Mouse (Mus musculus) heart, postnatal 4 days (tissue): ENCODE data around the gene Rnf8. TPM values are rescaled to one million over a fixed set of nuclear protein-coding genes. Genes with fewer than 3 reads are reported as not detected.

Source experiments
- DNase-seq: peaks from one replicate; pipeline ENCODE4 v3.0.0; 2021
- microRNA-seq, 2 experiments: library from miRNA; unstranded; fragments of <30 nt; microRNA quantifications; one replicate each; pipeline ENCODE4 v1.2.0; 2021 to 2022
- total RNA-seq, 2 experiments: library from RNA; stranded (reverse); gene quantifications; 2 replicates each; pipeline ENCODE4 v1.2.3; 2021

Gene Rnf8
- total RNA-seq, 2 experiments from 2014 or later: 24.7 to 28.6 TPM

DNA sequence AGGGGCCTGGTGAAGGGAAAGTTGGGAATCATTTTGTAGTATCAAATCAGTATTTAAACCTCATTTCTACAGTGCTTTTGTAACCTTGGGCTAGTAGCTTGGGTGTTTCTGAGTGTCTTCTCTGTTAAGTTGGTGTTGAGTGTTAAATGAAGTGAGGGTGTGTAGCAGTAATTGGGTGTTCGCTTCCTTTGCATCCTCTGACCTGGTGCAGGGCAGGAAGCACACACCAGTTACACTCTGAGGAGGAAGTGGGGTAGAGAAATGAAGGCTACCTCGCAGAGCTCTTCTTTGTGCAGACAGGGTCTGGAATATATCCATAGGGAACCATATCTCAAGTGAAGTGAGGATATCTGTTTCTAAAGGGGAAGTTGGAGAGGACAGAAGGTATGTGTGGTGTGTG is 66.3 kb downstream of the Rnf8 start:
- DNase-seq: no peak

DNA sequence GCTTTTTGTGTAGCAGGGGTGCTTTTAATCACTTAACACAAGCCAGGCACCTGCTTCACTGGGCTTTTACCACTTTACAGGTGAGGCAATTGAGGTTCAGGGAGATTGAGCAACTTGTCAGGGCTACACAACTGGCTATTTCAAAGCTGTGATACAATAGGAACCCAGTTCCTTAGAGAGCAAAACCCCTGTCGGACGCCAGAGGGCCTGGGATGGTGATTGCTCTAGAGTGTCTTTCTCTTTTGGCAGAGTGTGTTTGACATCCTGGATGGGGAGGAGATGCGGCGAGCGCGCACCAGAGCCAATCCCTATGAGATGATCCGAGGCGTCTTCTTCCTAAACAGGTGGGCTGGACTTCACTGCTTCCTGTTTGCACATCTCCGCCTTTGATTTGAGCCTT is 67.1 kb downstream of the Rnf8 start:
- no peak for DNase-seq

DNA sequence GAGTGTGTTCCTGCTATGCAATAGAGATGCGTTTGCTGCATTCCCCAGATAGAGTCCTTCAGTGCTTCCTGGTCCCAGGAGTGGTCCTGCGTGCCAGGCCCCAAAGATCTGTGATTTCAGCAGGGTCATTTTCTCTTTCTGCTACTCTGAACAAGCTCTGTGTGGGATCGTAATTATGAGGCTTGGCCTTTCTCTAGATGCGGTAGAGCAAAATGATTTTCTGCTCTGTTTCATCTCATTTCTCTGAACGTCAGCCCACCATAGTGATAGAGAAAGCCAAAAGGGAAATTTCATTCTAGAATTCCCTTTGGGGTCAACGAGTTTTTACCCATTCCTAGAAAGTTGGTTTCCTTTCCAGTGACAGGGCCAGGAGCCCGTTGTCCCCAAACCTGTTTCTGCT is 67.7 kb downstream of the Rnf8 start:
- DNase-seq: no peak

DNA sequence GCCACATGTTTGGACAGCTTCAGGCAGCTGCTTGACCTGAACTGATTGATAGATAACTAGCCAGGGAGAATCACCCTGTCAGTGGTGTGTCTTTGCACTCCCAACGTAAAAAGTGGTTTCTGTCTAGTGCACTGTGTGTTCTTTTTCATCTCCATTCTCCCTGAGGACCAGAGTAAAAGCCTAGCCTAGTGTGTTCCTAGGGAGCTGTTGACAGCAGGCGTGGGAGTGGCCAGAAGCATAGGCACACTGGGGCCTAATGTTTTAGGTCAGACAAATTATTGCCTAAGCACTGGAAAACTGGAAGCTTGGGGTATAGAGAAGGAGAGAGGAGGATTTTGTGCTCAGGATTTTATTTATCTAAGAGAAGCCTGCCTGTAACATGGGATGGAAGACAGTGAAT is 68.5 kb downstream of the Rnf8 start:
- peak; percentile 28 for DNase-seq

DNA sequence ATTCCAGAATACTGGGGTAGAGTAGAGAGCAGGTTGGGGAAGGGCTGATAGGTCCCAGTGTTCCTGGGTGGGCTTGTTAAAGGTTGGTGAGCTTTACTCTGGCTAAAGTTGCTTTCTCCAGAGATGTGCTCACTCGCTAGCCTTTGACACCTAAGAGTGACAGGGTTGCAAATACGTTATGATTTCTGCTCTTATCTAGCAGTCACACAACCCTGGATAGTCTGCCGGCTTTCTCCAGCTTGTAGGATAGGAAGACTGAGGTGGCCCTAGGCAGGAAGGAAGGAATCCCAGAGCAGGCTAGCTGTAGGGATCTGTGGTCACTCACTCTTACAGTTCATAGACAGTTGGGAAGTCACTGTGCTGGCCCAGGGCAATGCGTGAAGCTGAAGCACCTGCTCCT is 69.7 kb downstream of the Rnf8 start:
- DNase-seq: no peak

DNA sequence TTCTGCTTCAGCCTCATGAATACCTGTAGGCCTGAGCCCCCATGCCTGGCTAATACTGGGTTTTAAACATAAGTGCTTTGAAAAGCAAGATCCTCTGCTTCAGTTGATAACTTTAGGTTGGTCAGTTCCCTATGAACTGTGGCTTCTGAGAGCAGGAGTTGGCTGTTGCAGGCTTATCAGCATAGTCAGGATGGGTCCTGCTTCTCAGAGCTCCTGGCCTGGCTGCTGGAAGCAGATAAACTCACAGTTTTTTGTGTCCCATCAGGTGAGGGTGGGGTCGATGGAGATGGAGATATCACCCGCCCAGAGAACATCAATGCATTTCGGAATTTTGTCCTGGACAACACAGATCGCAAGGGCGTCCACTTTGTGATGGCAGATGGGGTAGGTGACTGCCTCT is 72.2 kb downstream of the Rnf8 start:
- no peak for DNase-seq

DNA sequence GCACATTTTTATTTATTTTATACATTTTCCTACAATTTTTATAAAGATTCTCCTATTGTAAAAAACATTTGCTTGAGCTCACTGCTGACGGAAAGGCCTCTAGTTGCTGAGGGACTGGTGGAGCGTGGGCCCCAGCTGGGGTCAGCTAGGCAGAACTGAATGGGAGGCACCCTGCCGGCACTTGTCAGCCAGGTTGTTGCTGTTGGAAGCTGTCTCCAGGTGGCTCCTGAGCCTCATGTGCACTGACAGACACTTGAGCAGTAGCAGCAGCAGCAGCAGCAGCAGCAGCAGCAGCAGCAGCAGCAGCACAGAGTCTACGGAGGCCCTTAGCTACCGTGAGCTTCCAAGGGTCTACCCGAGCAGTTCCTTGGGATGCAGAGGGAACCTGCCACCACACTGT is 72.8 kb downstream of the Rnf8 start:
- no peak for DNase-seq

DNA sequence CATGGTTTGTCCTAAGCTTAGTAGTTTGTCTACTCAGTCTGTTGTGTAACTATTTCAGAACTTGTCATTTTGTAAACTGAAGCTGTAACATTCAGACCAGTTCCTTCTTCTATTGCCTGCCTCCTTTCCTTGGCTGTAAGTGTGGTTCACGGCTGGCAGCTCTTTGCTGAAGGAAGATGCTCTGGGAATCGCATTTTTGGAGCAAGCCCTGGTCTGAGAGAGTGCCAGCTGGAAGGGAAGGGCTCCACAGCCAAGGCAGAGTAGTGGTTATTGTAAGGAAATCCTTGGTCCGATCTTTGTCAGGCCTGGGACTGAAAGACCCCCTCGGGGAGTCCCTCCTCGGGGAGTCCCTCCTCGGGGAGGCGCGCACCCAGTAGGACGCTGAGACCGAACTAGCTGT is 74.0 kb downstream of the Rnf8 start:
- no peak for DNase-seq

DNA sequence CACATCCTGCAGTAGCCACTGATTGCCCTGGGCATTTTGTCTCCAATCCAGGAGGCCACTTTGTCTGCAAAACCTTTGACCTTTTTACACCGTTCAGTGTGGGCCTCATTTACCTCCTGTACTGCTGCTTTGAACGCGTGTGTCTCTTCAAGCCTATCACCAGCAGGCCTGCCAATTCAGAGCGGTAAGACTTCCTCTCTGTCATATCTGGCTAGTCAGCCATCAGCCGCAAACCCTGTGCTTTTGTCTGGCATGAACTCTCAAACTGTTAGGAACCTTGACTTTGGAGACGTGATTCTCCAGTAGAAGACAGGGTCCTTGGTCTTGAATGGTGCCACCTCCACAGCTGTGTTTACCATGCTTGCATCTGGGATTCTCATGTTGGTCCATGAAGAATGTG is 75.7 kb downstream of the Rnf8 start:
- no peak for DNase-seq

DNA sequence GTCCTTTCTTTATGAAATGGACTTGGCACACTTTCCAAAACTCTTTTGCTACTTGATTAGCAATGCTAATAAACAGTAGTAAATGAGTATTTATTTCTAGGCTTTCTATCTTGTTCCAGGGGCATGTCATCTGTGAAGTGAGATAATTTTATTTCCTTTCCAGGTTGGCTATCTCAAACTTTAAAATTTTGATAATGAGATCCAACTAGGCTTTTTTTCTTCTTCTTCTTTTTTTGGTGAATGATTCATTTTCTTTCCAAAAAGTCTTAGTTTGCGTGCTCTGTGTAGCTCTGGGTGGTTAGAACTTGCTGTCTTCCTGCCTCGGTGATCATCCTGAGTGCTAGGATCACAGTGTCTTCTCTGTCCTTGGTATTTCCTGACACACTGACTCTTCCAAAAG is 78.2 kb downstream of the Rnf8 start:
- DNase-seq: no peak

DNA sequence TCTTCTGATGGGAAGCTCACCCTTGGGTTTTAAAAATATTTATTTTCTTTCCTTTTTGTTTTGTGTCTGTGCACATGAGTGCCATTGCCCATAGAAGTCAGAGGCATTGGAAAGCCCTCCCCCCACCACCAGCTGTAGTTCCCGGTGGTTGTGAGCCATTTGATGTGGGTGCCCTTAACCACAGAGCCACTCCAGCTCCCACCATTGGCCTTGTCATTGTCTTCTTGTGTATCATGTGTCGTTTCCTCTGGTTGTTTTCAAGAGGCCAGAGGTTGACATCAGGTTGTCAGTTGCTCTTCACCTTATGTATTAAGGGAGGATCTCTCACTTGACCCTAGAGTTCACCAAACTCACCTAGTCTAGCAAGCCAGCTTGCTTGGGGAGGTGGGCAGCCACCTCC is 79.0 kb downstream of the Rnf8 start:
- no peak for DNase-seq

DNA sequence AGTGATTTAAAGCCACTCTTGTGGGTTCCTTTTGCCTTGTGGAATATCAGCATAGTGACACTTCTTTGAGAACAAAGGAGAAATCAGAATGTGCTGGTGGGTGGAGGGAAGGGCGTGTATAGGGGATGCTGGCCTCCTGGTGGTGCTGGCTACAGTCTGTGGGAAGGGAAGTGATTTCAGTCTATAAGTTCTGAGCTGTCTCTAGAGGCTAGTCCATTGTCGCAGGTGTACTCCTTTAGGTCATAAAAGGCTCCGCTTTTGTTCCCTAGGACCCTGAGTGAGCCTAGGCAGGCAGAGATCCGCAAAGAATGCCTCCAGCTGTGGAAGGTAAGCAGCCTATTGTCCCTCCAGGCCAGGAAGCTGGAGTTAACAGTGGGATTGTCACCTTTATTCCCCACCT is 79.9 kb downstream of the Rnf8 start:
- no peak for DNase-seq

Small RNA genes lying within 50 kb of the gene (microRNA-seq; reads per million reads assigned to microRNA genes)
- 0 reads per million in 2 experiments for gene Mir7667

Other genes starting within 250 kb of the Rnf8 start
- gene Pim1, start 124.0 kb upstream of the Rnf8 start, total RNA-seq: 10 to 100 TPM; 74.0 to 77.0 TPM
- not detected for gene Gm17657, start 65.2 kb upstream of the Rnf8 start, total RNA-seq
- 10 to 100 TPM; 15.6 to 16.1 TPM for gene Tbc1d22b, start 65.0 kb upstream of the Rnf8 start, total RNA-seq
- gene Tmem217, start 62.4 kb upstream of the Rnf8 start, total RNA-seq: not detected
- gene Gm28043, start 86 bp downstream of the Rnf8 start, total RNA-seq: 1 to 10 TPM; 2.5 to 2.6 TPM
- 10 to 100 TPM; 56.9 to 70.7 TPM for gene Cmtr1, start 45.8 kb downstream of the Rnf8 start, total RNA-seq
- 10 to 100 TPM; 15.3 to 18.4 TPM for gene Ccdc167, start 102.3 kb downstream of the Rnf8 start, total RNA-seq